Mouse (Mus musculus) hindbrain, embryonic 10.5 days (tissue): ENCODE results near the gene Cpox. TPM values are rescaled to one million over a fixed set of nuclear protein-coding genes. Genes with fewer than 3 reads are reported as not detected.
"Not testable (repeated sequence)": the region's sequence is repeated elsewhere in the genome, so short reads cannot be mapped to it uniquely, and the experiment has no call there.

ENCODE experiments used
- DNase-seq: peaks from one replicate; pipeline ENCODE4 v3.0.0-alpha.2; 2017; ENCODE audit warnings: low spot score
- H3K27ac ChIP-seq: fragments of 300-500 bp; sonication (generic); 2 replicates; pipeline ENCODE4 v1.5.1; 2016; ENCODE audit warnings: mild to moderate bottlenecking, moderate library complexity
- H3K27me3 ChIP-seq: fragments of 300-500 bp; sonication (generic); 2 replicates; pipeline ENCODE4 v1.6.1; 2016; ENCODE audit warnings: mild to moderate bottlenecking; ENCODE audit not compliant: poor library complexity, insufficient read depth, severe bottlenecking
- H3K36me3 ChIP-seq: fragments of 300-500 bp; sonication (generic); 2 replicates; pipeline ENCODE4 v1.6.1; 2016; ENCODE audit warnings: mild to moderate bottlenecking, moderate library complexity
- H3K4me1 ChIP-seq: fragments of 300-500 bp; sonication (generic); replicated peaks from 2 replicates; pipeline ENCODE4 v1.6.1; 2016; ENCODE audit warnings: mild to moderate bottlenecking
- H3K4me3 ChIP-seq: fragments of 300-500 bp; sonication (generic); 2 replicates; pipeline ENCODE4 v1.5.1; 2016; ENCODE audit warnings: mild to moderate bottlenecking, moderate library complexity
- H3K9me3 ChIP-seq: fragments of 300-500 bp; sonication (generic); 2 replicates; pipeline ENCODE4 v1.6.1; 2016; ENCODE audit warnings: mild to moderate bottlenecking, moderate library complexity
- WGBS: fragments of 180-500 bp; shearing (Covaris S2); methylation state at CpG from one replicate; pipeline ENCODE4 v1.1.7; 2016; 5-methylcytosine and 5-hydroxymethylcytosine counted together
- polyA plus RNA-seq: library from polyadenylated mRNA; unstranded; fragments of >200 nt; fragmentation: Nextera tagmentation; extraction: Ambion mirVana; gene quantifications from 2 replicates; pipeline ENCODE4 v1.2.1, GENCODE M21; 2016

Gene Cpox
- polyA plus RNA-seq, 1 experiment from 2014 or later = 20.0 TPM

GRCm38 (mm10) chr16:58655751-58656150 lies 14.3 kb upstream of the Cpox start:
- no peaks in the 10 kb centered on the region for H3K27me3 ChIP-seq
- no peak overlapping the region for H3K4me3 ChIP-seq
- DNase-seq = no peak
- no peak overlapping the region for H3K27ac ChIP-seq
- H3K36me3 ChIP-seq = no peaks in the 10 kb centered on the region
- H3K9me3 ChIP-seq = no peaks in the 10 kb centered on the region
- no peaks in the 10 kb centered on the region for H3K4me1 ChIP-seq

- Histone ChIP-seq H3K4me1 (no peaks in the 10 kb centered on the region), H3K27me3 (no peaks in the 10 kb centered on the region), H3K4me3 (no peak overlapping the region), H3K27ac (no peak overlapping the region), H3K36me3 (no peaks in the 10 kb centered on the region), H3K9me3 (no peaks in the 10 kb centered on the region)
- no peak for DNase-seq
- 81% methylated on average over 4 of the region's 4 CpGs for WGBS
Observed at GRCm38 (mm10) chr16:58656526-58656925, 13.6 kb upstream of the Cpox start.

- WGBS = 86% methylated on average over 6 of the region's 6 CpGs
- H3K27ac ChIP-seq = no peak overlapping the region
- H3K4me3 ChIP-seq = no peak overlapping the region
- no peak for DNase-seq
- H3K36me3 ChIP-seq = no peaks in the 10 kb centered on the region
- H3K9me3 ChIP-seq = no peaks in the 10 kb centered on the region
- H3K4me1 ChIP-seq = no peaks in the 10 kb centered on the region
- H3K27me3 ChIP-seq = no peaks in the 10 kb centered on the region
Observed at GRCm38 (mm10) chr16:58658668-58659067, 11.4 kb upstream of the Cpox start.

GRCm38 (mm10) chr16:58661826-58662225 lies 8.3 kb upstream of the Cpox start:
- Histone ChIP-seq H3K4me3 (no peak overlapping the region), H3K36me3 (no peaks in the 10 kb centered on the region), H3K27me3 (no peaks in the 10 kb centered on the region), H3K4me1 (no peaks in the 10 kb centered on the region), H3K27ac (0 out of 2 replicates have a peak overlapping the region, but pooled peaks have one; percentile 16), H3K9me3 (no peaks in the 10 kb centered on the region)
- no peak for DNase-seq
- WGBS = 87% methylated on average over 5 of the region's 5 CpGs

GRCm38 (mm10) chr16:58662287-58662791 lies 7.8 kb upstream of the Cpox start:
- no peaks in the 10 kb centered on the region for H3K4me1 ChIP-seq
- H3K4me3 ChIP-seq = no peak overlapping the region
- no peak overlapping the region for H3K27ac ChIP-seq
- no peaks in the 10 kb centered on the region for H3K9me3 ChIP-seq
- no peaks in the 10 kb centered on the region for H3K27me3 ChIP-seq
- no peak for DNase-seq
- H3K36me3 ChIP-seq = no peaks in the 10 kb centered on the region

- Histone ChIP-seq H3K27me3 (no peaks in the 10 kb centered on the region), H3K36me3 (no peaks in the 10 kb centered on the region), H3K4me3 (no peak overlapping the region), H3K27ac (no peak overlapping the region), H3K4me1 (no peaks in the 10 kb centered on the region), H3K9me3 (no peaks in the 10 kb centered on the region)
- no peak for DNase-seq
- WGBS = 81% methylated on average over 5 of the region's 5 CpGs
Observed at GRCm38 (mm10) chr16:58663021-58663420, 7.1 kb upstream of the Cpox start.

- H3K27me3 ChIP-seq = no peaks in the 10 kb centered on the region
- H3K9me3 ChIP-seq = no peaks in the 10 kb centered on the region
- no peaks in the 10 kb centered on the region for H3K36me3 ChIP-seq
- DNase-seq = no peak
- H3K4me3 ChIP-seq = no peak overlapping the region
- 89% methylated on average over 2 of the region's 2 CpGs for WGBS
- no peaks in the 10 kb centered on the region for H3K4me1 ChIP-seq
- no peak overlapping the region for H3K27ac ChIP-seq
Observed at GRCm38 (mm10) chr16:58663816-58664215, 6.3 kb upstream of the Cpox start.

- not testable (repeated sequence) for H3K27me3 ChIP-seq, H3K36me3 ChIP-seq, DNase-seq, H3K4me1 ChIP-seq, H3K9me3 ChIP-seq, H3K27ac ChIP-seq, H3K4me3 ChIP-seq
Observed at GRCm38 (mm10) chr16:58665137-58665536, 5.0 kb upstream of the Cpox start.

GRCm38 (mm10) chr16:58666681-58667080 lies 3.4 kb upstream of the Cpox start:
- WGBS = 80% methylated on average over 3 of the region's 3 CpGs

GRCm38 (mm10) chr16:58668586-58668985 lies 1.5 kb upstream of the Cpox start:
- Histone ChIP-seq H3K9me3 (no peaks in the 10 kb centered on the region), H3K27me3 (no peaks in the 10 kb centered on the region), H3K27ac (no peak overlapping the region), H3K4me3 (no peak overlapping the region), H3K4me1 (peaks cover 13% of the 10 kb centered on the region; the same call in 1 of the 2 replicates), H3K36me3 (peaks cover 7% of the 10 kb centered on the region)
- WGBS = 89% methylated on average over 3 of the region's 3 CpGs
- no peak for DNase-seq

More at GRCm38 (mm10) chr16:58666681-58667080, 3.4 kb upstream of the Cpox start:
- H3K36me3 ChIP-seq, H3K27me3 ChIP-seq, DNase-seq, H3K9me3 ChIP-seq, H3K27ac ChIP-seq, H3K4me3 ChIP-seq: not testable (repeated sequence)
- peaks cover 13% of the 10 kb centered on the region; the same call in 1 of the 2 replicates for H3K4me1 ChIP-seq

- Histone ChIP-seq H3K27me3 (no peaks in the 10 kb centered on the region), H3K27ac (peak overlapping the region; percentile 93; the same call in 1 of the 2 replicates), H3K4me3 (peak overlapping the region; percentile 94; the same call in 1 of the 2 replicates), H3K4me1 (peaks cover 13% of the 10 kb centered on the region; the same call in 1 of the 2 replicates), H3K36me3 (peaks cover 14% of the 10 kb centered on the region), H3K9me3 (no peaks in the 10 kb centered on the region)
- no peak for DNase-seq
- 68% methylated on average over 5 of the region's 5 CpGs for WGBS
Observed at GRCm38 (mm10) chr16:58669264-58669663, 828 bp upstream of the Cpox start.

- Histone ChIP-seq H3K4me1 (peaks cover 13% of the 10 kb centered on the region; the same call in 1 of the 2 replicates), H3K4me3 (peak overlapping the region; percentile 94), H3K27ac (peak overlapping the region; percentile 93), H3K36me3 (peaks cover 25% of the 10 kb centered on the region), H3K27me3 (no peaks in the 10 kb centered on the region), H3K9me3 (no peaks in the 10 kb centered on the region)
- WGBS = under 1% methylated on average over 25 of the region's 25 CpGs
- DNase-seq = no peak
Observed at GRCm38 (mm10) chr16:58670643-58671042, 551 bp downstream of the Cpox start.

GRCm38 (mm10) chr16:58671212-58671985 lies 1.3 kb downstream of the Cpox start:
- Histone ChIP-seq H3K27ac (peak overlapping the region; percentile 93; the same call in 1 of the 2 replicates), H3K4me1 (peaks cover 13% of the 10 kb centered on the region; the same call in 1 of the 2 replicates), H3K4me3 (peak overlapping the region; percentile 94), H3K27me3 (no peaks in the 10 kb centered on the region), H3K36me3 (peaks cover 32% of the 10 kb centered on the region), H3K9me3 (no peaks in the 10 kb centered on the region)
- DNase-seq = no peak
- WGBS = 74% methylated on average over 8 of the region's 8 CpGs
